In the genomic region with DNA sequence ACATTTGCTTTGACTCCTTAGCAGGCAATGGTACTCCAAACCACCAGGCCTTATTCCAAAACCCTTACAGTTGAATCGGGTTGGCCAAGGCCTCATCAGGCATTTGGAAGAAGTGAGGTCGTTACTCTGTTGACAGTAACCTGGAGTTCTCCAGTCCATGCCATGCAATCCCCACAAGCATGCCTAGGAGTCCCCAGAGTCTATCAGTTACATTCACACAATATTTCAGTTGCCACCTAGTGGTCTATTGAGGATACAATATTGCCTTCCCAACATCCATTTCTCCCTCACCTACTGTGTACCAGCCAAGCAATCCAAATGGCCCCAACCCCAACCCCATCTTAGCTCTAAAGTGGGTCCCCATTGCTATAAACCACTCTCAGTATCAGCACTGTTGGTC, we compare ENCODE assay signal across 18 mouse cellular contexts. TPM values are rescaled to one million over a fixed set of nuclear protein-coding genes. Genes with fewer than 3 reads are reported as not detected.
DNase-seq lines count a peak whose midpoint lies in the region; ATAC-seq and TF ChIP-seq lines count a peak whose summit lies in the region.
"Had no signal": no experiment of that assay in that cellular context is flagged by ENCODE, and none has a peak within 500 bp of the region (broad histone marks: within the 10 kb centered on the region; RNA-seq: fewer than 3 reads in every experiment).

No protein-coding gene starts in this region.

- TF ChIP-seq CTCF in heart, postnatal 0 days (IDR thresholded peaks at IDR 0.05; ENCODE audit: low read depth), result peak; percentile 44
- TF ChIP-seq CTCF in liver, postnatal 0 days (IDR thresholded peaks at IDR 0.05; ENCODE audit: low read depth), result peak; percentile 42

- no peak overlapping the region for H3K27ac ChIP-seq in heart, postnatal 0 days (ENCODE audit: low read depth)
- no peak overlapping the region for H3K27ac ChIP-seq in liver, postnatal 0 days (ENCODE audit: low read depth)
- no peak overlapping the region for H3K27ac ChIP-seq in liver, embryonic 11.5 days (ENCODE audit: low read depth, low read length)
- H3K27ac ChIP-seq: forebrain, embryonic 12.5 days; limb, embryonic 15.5 days had no signal

- no peak for TF ChIP-seq EP300 in heart, postnatal 0 days (IDR thresholded peaks at IDR 0.05; ENCODE audit: low read depth)
- TF ChIP-seq EP300 in liver, postnatal 0 days (IDR thresholded peaks at IDR 0.05; ENCODE audit: low read depth), result no peak

- peak; percentile 19 for DNase-seq in heart, postnatal 0 days (ENCODE audit: low spot score)
- DNase-seq in heart, postnatal 10 days, result no peak
- DNase-seq in liver, postnatal 0 days, result no peak
- no peak for DNase-seq in liver, embryonic 11.5 days (ENCODE audit: low spot score)
- DNase-seq in ES-CJ7 (ENCODE audit: low read depth, low spot score), result peak; percentile 44
- no peak for DNase-seq in right cerebral cortex, adult 18-20 months
- no peak for DNase-seq in ovary, postnatal 14 days (ENCODE audit: low spot score)
- DNase-seq: adrenal gland, postnatal 10 days; cerebellum, postnatal 14 days; kidney, adult 11 months; right cerebral cortex, postnatal 25 days had no signal

- WGBS in heart, postnatal 0 days, result 63% methylated on average over 2 of the region's 2 CpGs
- WGBS in liver, postnatal 0 days (ENCODE audit: insufficient replicate concordance), result 73% methylated on average over 2 of the region's 2 CpGs
- WGBS in liver, embryonic 11.5 days, result 61% methylated on average over 2 of the region's 2 CpGs

- ATAC-seq in heart, postnatal 0 days (ENCODE audit: insufficient read depth, low read depth), result no peak
- no peak for ATAC-seq in liver, postnatal 0 days
- no peak for ATAC-seq in liver, embryonic 11.5 days (replicated peaks; ENCODE audit: low FRiP score)
- ATAC-seq in granulocyte monocyte progenitor cell, adult 5-6 weeks (replicated peaks; ENCODE audit: poor library complexity, severe bottlenecking), result peak; percentile 50
- ATAC-seq: CD4-positive, CD25-positive, alpha-beta regulatory T cell, adult 4 months had no signal

- H3K4me3 ChIP-seq in heart, postnatal 0 days (ENCODE audit: low read depth, low read length), result no peak overlapping the region
- no peak overlapping the region for H3K4me3 ChIP-seq in liver, postnatal 0 days (ENCODE audit: low read depth, low read length)
- H3K4me3 ChIP-seq in liver, embryonic 11.5 days (ENCODE audit: low read depth, low read length), result no peak overlapping the region
- H3K4me3 ChIP-seq: forebrain, embryonic 12.5 days; limb, embryonic 15.5 days; megakaryocyte, embryonic 14.5 days had no signal

- H3K27me3 ChIP-seq in heart, postnatal 0 days (ENCODE audit: control insufficient read depth, insufficient read depth, low read length), result no peaks in the 10 kb centered on the region
- no peaks in the 10 kb centered on the region for H3K27me3 ChIP-seq in liver, postnatal 0 days (ENCODE audit: insufficient read depth, low read length)
- no peaks in the 10 kb centered on the region for H3K27me3 ChIP-seq in liver, embryonic 11.5 days (replicated peaks; ENCODE audit: control insufficient read depth, insufficient read depth, low read length)
- H3K27me3 ChIP-seq: forebrain, embryonic 12.5 days; limb, embryonic 15.5 days had no signal

- H3K4me1 ChIP-seq in heart, postnatal 0 days (ENCODE audit: control insufficient read depth, insufficient read depth), result no peaks in the 10 kb centered on the region
- peaks cover 5% of the 10 kb centered on the region; the same call in 1 of the 2 replicates for H3K4me1 ChIP-seq in liver, postnatal 0 days (ENCODE audit: insufficient read depth)
- no peaks in the 10 kb centered on the region for H3K4me1 ChIP-seq in liver, embryonic 11.5 days (replicated peaks; ENCODE audit: control insufficient read depth, insufficient read depth, low read length)
- H3K4me1 ChIP-seq: forebrain, embryonic 12.5 days; megakaryocyte, embryonic 14.5 days had no signal

- H3K36me3 ChIP-seq in heart, postnatal 0 days (replicated peaks; ENCODE audit: control insufficient read depth, insufficient read depth, low read length), result no peaks in the 10 kb centered on the region
- no peaks in the 10 kb centered on the region for H3K36me3 ChIP-seq in liver, postnatal 0 days (replicated peaks; ENCODE audit: insufficient read depth, low read length)
- H3K36me3 ChIP-seq in liver, embryonic 11.5 days (ENCODE audit: control insufficient read depth, insufficient read depth, low read length), result no peaks in the 10 kb centered on the region
- H3K36me3 ChIP-seq: forebrain, embryonic 12.5 days; limb, embryonic 15.5 days had no signal

- intact Hi-C loops in heart, postnatal 10 days (cut with DNase I), result no loop called here

- H3K9me3 ChIP-seq in heart, postnatal 0 days (replicated peaks; ENCODE audit: control insufficient read depth, low read length), result no peaks in the 10 kb centered on the region
- H3K9me3 ChIP-seq in liver, postnatal 0 days (ENCODE audit: low read length), result no peaks in the 10 kb centered on the region
- H3K9me3 ChIP-seq in liver, embryonic 11.5 days (ENCODE audit: control insufficient read depth, low read length), result no peaks in the 10 kb centered on the region
- H3K9me3 ChIP-seq: forebrain, embryonic 12.5 days; limb, embryonic 15.5 days; megakaryocyte, embryonic 14.5 days had no signal

- no peak overlapping the region for H3K9ac ChIP-seq in heart, postnatal 0 days (replicated peaks; ENCODE audit: low read depth, low read length)
- H3K9ac ChIP-seq in liver, postnatal 0 days (replicated peaks), result no peak overlapping the region
- no peak overlapping the region for H3K9ac ChIP-seq in liver, embryonic 11.5 days (ENCODE audit: low read depth, low read length)
- H3K9ac ChIP-seq: forebrain, embryonic 12.5 days; limb, embryonic 15.5 days had no signal

- H3K4me2 ChIP-seq in heart, postnatal 0 days (ENCODE audit: low read depth, low read length), result no peak overlapping the region
- H3K4me2 ChIP-seq in liver, postnatal 0 days (ENCODE audit: low read depth, low read length), result no peak overlapping the region
- no peak overlapping the region for H3K4me2 ChIP-seq in liver, embryonic 11.5 days
- H3K4me2 ChIP-seq: forebrain, embryonic 12.5 days; heart, embryonic 11.5 days; limb, embryonic 15.5 days had no signal

RNA-seq across cellular contexts. Expression of gene Cyp26b1, which starts 48.3 kb away (rescaled TPM):
- total RNA-seq in heart, postnatal 0 days (2014; rRNA removed; ENCODE audit: low replicate concordance), result 2.9 TPM in 1 of 2 replicates, not detected in the other
- 0.40 and 0.46 TPM in 2 replicates for polyA plus RNA-seq in heart, postnatal 0 days (2015; fragmentation: Nextera tagmentation; extraction: Ambion mirVana)
- 1 to 10 TPM; 1.8 to 2.0 TPM for total RNA-seq in heart, postnatal 10 days (2021)
- 0.13 and 0.14 TPM in 2 replicates for polyA plus RNA-seq in liver, postnatal 0 days (2015; fragmentation: Nextera tagmentation; extraction: Ambion mirVana)
- polyA plus RNA-seq in liver, embryonic 11.5 days (2014; fragmentation: Nextera tagmentation; extraction: Ambion mirVana), result 0.75 and 1.0 TPM in 2 replicates
- total RNA-seq in granulocyte monocyte progenitor cell, adult 5-6 weeks (2014; fragmentation: Nextera tagmentation), result not detected in 2 replicates
- total RNA-seq in granulocyte monocyte progenitor cell, adult 5-6 weeks (2017), result not detected in 2 replicates
- total RNA-seq: neutrophil, adult 5-6 weeks had no signal

Comparison
In these comparisons a context has a peak if more than half of its experiments do, and no peak if none do; other contexts are left out.
1. DNase-seq: peak in heart, postnatal 0 days (single experiment) and ES-CJ7 (single experiment); none in heart, postnatal 10 days (0 of 2), liver, postnatal 0 days (single experiment), liver, embryonic 11.5 days (single experiment), right cerebral cortex, adult 18-20 months (single experiment) and ovary, postnatal 14 days (single experiment).